Mouse (Mus musculus) retina, adult 2 months (tissue): ENCODE measurements around the gene Tenm4.

Experiments
- DNase-seq: peaks from one replicate; pipeline ENCODE4 v3.0.0-alpha.2; 2012; ENCODE audit warnings: low read depth, low spot score

Gene Tenm4

DNA sequence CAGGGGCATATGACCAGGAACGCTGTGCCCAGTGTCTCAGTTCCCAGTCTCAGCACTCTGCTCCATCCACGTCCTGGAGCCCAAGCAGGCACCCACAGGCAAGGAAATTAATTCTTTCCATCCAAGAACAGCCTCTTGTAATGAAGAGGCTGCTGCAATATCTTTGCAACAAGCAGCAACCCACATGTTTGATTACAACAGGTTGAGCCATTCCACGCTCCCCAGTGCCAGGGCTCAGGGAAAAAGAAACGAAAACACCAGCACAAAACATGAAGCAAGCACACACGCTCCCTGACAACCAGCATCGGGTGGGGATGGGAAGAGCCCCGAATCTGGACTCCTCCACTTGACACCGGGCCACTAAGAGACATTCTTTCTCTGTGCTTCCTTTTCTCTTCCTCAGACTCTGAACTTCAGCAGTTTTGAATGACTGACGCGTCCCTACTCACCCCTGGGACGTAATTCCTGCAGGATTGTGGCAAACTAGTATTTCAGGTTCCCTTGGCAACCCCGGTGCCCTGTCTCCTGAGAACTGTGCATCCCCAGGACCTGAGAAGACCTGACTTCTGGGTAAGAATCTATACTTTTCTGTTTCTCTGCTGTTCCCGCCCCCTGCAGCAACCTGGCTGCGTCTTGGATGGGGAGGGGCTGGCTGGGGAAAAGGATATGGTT lies at the start of gene Tenm4:
Gene Tenm4, plus strand, starts transcription at position 323 of the 672 bp plus-strand sequence.
- DNase-seq: no peak

DNA sequence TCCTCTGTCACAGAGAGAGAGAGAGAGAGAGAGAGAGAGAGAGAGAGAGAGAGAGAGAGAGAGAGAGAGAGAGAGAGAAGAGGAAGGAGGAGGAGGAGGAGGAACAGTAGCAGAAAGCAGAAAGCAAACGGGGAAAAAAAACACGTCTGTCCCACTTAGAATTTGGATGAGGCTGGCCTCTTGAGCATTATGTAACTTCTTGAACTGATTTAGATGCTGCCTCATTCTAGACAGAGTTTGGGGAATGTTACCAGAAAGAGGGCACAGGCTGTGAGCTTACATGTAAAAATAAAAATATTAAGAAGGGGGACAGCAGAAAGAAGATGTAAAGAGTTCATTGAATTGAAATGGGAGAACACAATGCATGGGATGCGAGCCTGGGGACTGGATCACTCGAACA lies 40.3 kb upstream of the Tenm4 start:
- DNase-seq: no peak

DNA sequence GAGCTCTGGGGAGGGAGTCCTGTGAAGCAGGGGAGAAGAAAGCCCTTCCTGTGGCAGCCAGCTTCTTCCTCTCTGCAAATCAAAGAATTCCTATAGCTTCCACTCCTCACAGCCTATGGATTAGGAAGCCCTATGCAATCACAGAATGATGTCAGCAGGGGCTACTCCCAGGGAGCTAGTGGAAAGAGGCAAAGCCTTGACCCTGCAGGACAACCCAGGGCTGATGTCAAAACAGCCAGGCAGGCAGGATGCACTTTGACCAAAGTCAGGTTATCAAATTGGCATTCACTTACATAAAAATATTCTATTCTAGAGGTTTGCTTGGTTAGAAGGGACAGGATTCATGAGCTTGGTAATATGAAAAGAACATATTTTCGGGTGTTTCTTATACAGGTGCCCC lies 39.9 kb upstream of the Tenm4 start:
- DNase-seq: no peak

DNA sequence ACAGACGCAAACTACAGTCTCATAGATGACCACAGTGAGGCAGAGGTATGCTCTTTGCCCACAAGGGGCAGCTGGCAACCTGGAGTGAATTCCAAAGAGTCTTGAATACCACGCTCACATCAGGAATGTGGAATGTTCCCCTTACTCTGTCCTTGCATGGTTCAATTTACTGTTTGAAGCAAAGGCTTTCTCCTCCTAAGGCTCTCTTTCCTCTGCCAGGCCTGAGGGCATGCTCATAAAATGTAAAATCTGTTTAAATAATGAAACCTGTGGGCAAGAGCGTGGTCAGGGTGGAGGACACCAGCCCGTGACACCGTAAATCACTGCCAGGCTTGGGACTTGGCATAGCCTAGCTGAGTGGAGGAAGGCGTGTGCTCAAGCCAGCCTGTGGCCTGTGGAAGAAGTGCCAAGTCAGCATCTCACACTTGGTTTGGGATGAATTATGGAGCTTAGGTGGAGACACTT lies 34.5 kb upstream of the Tenm4 start:
- no peak for DNase-seq

DNA sequence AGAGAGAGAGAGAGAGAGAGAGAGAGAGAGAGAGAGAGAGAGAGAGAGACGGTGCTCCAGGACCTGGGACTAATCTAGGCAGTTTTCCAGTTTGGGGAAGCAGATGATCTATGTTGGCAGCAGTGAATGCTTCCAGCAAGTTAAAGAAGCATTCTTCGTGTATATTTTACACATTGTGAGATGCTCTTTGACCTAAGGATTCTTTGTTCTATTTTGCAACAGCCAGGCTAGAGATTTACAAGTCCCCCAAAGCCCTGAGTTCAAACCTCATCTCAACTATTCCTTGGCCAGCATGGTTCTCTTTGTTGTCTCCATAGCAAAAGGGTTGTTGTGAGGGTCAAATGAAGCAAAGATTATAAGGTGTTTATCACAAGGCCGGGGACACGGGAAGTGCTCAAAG lies 29.2 kb upstream of the Tenm4 start:
- DNase-seq: no peak

DNA sequence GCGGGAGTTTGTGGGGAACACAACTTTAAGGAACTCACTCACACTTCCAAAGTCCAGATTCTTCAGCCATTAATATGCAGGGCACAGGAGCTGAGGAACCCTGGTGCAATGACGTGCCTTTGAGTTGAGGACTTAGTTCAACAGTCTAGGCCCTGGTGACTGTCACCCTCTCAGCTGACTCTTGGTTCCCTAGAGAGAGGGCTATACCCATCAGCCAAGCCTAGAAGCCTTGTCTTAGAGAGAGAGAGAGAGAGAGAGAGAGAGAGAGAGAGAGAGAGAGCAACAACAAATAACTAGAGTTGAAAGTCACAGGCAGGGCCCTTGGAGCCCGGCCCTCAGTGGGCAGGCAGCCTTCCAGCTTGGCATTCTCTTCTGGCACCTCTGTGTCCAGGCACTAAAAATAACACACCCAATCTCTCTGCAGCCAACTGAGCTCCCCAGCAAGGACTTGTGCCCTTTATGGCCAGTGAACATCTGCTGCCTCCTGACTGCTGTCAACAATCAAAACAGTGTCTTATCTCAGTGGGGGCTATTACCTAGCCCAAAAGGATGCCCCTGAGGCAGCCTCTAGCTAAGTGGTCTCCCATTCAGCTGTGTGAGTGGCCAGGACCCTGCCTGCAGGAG lies 28.0 kb upstream of the Tenm4 start:
- no peak for DNase-seq

DNA sequence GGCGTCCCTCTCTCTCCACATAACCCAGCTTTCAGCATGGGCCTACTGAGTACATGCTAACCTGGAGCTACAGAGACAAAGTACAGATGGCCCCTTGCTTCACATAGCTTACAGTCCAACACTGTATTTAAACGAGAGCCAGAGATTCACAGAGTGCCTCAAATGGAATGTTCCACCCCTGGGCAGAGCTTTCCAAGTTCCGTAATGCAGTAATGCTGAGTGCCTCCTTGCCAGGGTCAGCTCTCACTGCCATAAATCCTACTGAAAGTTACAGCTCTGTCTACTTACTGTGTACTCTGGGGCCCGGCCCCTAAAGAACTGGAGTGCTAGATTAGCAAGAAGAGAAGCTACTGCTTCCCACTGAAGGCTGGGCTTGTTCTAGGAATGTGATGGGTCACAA lies 23.6 kb upstream of the Tenm4 start:
- no peak for DNase-seq

DNA sequence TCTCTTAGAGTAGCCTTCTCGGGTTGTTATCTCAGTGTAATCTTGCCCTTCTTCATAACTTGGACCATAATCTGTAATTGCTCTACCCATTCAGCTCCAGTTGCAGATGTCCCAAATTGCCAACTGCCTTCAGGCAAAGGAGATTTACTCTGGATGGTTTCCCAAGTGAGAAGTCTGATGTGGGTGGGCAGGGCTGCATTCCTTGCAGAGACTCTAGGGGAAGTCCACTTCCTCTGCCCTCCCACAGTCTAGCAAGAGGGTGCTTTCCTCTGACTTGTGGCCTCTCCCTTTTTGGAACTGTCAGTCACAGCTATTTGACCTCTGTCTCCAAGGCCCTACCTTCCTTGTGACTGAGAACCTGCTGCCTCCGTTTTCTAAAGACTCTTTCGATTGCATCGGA lies 22.9 kb upstream of the Tenm4 start:
- DNase-seq: no peak

DNA sequence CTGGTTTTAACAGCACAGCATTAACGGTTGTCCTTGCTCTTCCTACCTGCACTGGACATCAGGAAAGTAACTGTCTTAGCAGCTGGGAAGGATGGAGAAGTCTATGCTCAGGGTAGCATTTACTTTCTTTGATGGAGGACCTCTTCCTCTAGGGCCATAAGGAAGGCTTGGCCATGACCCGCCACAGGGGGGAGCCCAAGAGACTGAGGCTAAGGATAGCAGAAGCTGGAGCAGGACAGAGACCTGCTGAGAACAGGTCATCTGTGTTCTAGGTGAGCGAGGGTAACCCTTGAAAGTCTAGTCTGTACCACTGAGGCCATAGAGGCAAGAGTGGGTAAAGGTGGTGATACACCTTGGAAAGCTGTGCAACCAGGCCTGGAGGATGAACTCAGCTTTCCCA lies 19.8 kb upstream of the Tenm4 start:
- DNase-seq: no peak

DNA sequence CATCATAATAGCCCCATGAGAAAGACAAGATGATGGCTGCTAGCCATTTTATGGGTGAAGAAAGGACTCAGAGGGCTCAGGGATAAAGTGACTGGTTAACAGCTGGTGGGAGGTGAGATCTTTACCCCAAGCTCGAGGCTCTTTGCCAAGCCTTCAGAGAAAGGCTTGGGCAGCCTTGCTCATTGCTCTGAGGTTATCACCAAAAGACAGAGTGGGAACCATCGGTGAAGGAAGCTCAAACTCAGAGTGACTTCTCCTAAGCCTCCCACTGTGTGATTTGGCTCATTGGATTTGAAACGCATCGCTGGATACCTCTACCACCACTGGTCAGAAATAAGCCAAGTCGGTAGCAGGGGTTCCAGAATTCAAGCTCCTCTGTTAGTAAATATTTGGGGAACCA lies 19.1 kb upstream of the Tenm4 start:
- no peak for DNase-seq

DNA sequence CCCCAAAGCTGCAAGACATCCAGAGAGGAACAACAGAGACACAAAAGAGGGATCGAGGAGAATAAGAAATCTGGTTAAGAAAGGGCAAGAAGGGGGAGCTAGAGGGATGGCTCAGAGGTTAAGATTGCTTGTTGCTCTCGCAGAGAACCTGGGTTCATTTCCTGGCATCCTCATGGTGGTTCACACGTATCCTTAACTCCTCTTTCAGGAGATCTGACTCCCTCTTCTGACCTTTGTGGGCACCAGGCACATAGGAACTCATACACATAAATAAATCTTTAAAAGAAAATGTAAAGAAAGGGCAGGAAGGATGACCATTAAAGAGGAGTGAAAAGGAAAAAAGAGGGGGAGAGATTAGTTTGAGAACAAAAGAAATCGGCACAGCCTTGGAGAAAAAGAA lies 18.6 kb upstream of the Tenm4 start:
- no peak for DNase-seq

DNA sequence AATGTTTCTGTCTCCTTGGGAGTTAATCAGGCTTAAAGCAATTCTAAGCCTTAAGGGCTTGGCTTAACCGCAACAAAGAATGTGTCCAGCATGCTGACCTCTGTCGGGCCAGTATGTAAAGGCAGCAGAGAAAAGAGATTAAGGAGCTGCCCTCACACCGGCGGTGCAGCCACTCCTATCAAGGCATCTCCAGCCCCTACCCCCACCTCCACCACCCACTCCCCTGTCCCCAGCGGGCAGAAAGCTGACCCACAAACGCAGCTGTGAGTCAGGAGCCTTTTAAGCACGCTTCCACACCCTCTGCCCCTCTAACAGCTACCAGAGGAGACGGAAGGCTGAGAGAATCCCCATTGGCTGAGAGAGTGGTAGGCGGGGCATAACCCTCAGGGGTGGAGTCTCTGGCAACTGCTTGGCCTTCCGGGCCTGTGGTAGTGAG lies 18.1 kb upstream of the Tenm4 start:
- DNase-seq: no peak

DNA sequence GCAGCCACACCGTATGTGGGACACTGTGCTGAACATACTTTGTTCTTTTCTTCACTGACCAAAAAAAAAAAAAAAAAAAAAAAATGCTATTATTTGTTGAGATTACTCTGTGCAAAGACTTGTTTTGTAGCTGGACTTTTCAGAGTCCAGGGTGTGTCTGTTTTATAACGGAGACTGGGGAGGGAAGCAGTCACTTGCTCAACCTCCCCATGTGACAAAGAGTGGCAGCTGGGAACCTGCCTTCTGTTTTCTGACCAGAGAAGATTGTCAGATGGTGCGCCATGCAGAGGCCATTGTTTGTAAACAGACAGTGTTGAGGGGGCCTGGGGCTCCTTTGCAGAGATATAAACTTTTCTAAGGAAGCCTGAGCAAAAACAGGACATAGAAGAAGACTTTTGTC lies 17.0 kb upstream of the Tenm4 start:
- DNase-seq: no peak

DNA sequence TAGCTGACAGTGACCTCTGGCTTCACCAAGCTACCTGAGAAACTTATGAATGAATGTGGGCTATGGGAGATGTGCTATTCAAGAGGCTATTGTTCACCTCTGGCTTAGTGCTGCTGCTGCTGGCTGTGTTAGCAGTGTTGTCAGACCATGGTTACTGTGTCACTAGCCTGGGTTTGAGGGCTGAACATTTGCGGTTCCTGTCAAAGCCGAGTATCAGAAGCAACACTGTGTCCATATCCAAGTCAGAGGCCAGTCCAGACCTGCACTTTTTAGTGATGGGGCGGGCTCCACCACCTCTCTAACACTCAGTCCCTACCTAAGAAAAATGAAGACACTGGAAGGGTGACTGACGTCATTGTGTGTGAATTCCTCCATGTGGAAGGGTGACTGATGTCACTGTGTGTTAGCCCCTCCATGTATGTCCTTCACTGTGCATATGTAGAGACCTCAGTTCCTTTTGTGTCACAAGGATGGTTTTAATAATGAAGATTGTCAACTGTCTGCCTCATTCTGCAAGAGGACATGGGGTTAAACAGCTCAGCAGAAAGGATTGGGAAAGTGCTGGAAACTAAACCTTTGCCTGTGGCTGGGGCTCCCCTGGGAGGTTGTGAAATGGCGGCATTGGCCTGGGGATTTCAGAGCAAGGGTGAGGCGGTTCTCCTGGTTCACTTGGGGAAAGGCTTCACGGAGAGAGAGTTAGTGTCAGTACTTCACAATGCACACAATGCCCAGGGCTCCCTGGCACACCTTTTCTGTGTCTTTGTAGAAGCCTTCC lies 14.4 kb upstream of the Tenm4 start:
- DNase-seq: no peak

DNA sequence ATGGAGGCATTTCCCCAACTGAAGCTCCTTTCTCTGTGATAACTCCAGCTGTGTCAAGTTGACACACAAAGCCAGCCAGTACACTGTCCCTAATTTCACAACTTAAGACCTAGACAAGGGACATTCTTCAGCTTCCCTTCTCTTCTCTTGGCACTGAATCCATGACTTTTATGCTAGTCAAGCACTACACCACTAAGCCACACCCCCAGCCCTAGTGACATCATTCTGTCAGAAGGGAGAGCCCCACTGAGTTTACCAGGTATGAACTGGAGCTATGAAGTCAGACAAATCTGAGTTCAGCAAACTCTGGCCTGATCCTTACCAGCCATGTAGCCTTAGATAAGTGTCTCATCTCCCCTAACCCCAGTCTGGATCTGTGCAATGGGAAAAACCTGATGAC lies 6.9 kb upstream of the Tenm4 start:
- DNase-seq: no peak

DNA sequence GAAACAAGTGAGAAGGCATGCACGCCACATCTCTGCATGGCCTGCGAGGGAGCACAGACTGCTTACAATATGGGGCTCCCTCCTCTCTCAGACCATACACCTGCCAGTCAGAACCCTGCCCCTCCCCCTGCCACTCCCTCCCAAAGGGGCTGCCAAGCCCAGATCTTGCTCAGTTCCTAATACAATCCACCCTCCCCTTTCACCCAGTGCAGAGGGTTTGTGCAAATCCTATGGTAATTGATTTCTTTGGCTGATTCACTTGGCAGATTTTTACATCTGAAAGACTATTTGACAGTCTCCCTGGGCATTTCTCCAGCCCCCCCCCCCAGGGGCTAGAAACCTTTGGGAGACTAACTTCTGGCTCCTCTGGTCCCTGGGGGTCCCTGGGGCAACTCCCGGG lies 2.1 kb upstream of the Tenm4 start:
- no peak for DNase-seq

DNA sequence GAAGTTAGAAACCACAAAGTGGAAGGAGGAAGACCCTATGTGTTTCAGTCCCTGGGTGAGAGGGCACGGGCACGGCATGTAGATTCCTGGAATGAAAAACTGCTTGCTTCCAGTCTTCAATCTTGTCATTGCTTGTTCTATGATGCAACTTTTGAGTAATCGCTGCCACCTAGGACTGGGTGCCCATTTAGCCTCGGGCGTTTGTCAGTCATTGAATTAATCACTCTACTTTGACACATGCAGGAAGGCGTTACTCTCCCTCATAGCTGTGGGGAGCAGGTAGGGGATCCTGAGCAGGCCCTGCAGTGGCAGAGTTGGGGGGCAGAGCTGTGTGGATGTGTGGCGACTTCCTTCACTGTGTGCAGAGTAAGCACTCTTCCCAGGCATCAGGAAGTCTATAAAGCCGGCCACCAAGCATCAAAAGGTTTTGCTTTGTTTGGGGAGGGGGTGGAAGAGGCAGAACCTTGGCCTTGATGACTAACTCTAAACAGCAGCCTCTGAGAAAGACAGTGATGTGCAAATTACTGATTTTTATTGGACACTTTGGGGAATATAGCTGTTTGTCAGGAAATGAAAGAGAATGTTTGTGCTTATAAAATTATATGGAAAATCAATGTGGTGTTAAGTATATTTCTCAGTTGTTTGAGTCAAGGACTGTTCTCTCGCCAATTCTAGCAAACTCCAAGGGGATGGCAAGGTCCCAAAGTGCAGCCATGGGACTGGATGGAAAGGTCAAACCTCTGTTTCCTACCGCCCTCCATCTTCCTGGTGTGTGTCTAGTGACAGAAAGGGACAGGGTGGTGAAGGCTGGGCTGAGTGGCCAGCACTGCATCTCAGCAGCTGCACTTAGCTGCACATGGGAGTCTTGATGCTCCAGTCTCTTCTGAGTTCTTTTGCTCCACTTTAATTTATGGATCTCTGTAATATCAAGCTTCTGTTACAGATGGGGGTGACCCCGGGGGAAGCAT lies 834 bp downstream of the Tenm4 start:
- no peak for DNase-seq

DNA sequence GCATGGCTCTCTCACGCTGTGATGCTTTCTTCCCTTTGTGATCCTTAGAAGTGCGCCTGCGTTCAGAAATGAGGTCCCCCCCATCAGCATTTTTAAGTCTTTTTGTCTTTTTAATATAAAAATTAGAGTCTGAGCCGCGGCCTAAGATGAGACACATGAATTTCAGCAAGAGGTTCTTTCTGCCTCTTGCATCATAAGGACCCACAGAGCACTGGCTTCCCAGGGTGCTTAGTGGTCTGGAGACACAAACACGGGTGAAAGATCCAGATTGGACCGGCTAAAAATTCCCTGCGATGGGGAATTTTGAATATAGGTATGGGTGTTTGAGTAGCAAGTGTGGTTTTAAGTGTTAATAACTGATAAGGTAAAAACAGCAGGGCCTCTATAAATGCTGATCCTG lies 5.7 kb downstream of the Tenm4 start:
- no peak for DNase-seq

DNA sequence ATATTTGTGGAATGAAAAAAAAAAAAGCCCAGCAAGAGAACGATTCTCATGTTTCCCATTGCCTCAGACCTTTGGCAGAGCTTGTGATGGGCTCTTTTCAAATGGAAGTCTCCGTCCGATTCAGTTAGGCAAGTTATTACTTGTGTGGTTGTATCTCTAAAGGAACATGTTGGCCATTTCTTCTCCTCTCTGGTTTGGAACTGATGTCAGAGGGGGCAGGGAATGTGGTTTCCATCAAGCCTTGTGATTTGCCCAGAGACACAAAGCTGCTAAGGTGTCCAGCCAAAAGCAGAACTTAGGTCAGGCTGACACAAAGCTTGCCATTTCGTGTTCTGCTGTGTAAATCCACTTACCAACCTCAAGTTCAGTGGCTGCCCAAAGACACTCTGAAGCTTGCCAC lies 10.7 kb downstream of the Tenm4 start:
- no peak for DNase-seq

DNA sequence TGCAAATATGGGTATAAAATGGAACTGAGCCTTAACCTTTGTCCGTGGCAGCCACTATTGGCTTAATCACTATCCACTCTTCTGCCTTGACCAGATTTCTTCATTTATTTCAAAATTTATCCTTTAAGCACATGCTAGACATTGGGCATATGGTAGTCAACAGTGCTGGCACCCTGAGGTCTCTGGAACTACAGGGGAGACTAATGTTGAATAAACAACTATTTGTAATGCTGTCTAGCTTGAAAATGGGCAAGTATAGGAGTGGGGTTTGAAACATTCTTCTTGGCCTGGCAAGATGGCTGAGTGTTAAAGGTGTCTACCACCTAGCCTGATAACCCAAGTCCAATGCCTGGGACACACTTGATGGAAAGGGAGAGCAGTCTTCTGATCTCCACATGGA lies 12.1 kb downstream of the Tenm4 start:
- DNase-seq: no peak

DNA sequence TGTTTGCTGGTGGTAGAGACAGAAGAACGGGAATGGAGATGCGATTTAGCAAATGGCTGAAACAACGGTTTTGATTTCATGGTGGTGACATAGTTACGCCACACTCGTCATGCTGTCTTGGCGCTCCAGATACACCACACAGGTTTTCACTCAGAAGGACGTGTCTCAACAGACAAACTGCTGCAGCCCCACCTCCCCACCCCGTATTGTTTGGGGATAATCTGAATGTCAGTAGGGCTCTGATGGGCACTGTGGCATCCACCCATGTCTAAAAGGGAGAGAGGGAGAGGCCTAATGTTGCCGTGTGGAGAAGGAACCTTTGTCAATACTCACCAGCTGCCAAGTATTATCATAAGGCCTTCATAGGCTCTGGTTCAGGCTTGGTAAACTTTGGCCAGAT lies 14.4 kb downstream of the Tenm4 start:
- no peak for DNase-seq
